Mouse (Mus musculus) heart, embryonic 14.5 days (tissue): ENCODE data around the gene Etl4. TPM values are rescaled to one million over a fixed set of nuclear protein-coding genes. Genes with fewer than 3 reads are reported as not detected.

ENCODE experiments used
- ATAC-seq: fragments of 200-750 bp; cut with Nextera tagmentation; 2 replicates; pipeline ENCODE4 v1.8.0; 2017; ENCODE audit warnings: low read depth, moderate TSS enrichment; ENCODE audit not compliant: insufficient number of reproducible peaks, insufficient read depth, low FRiP score
- H3K27ac ChIP-seq, 2 experiments: fragments of 200-500 bp in 1 of 2; fragments of 300-500 bp in 1 of 2; sonication (generic) in 1 of 2; replicated peaks in 1 of 2; 2 replicates each; pipeline ENCODE4 v1.5.1; 2012 to 2014; ENCODE audit warnings: low read depth in 2 of 2, low read length in 2 of 2, control low read depth in 1 of 2, mild to moderate bottlenecking in 1 of 2, mixed read lengths in 1 of 2; ENCODE audit not compliant: control insufficient read depth in 1 of 2, insufficient read depth in 1 of 2
- H3K27me3 ChIP-seq: fragments of 300-500 bp; sonication (generic); 2 replicates; pipeline ENCODE4 v1.6.1; 2014; ENCODE audit warnings: mild to moderate bottlenecking, low read length, control low read depth; ENCODE audit not compliant: control insufficient read depth, insufficient read depth
- H3K36me3 ChIP-seq: fragments of 300-500 bp; sonication (generic); 2 replicates; pipeline ENCODE4 v1.6.1; 2014; ENCODE audit warnings: mild to moderate bottlenecking, control low read depth, low read length, mixed read lengths; ENCODE audit not compliant: control insufficient read depth, insufficient read depth
- H3K4me1 ChIP-seq, 2 experiments: fragments of 200-500 bp in 1 of 2; fragments of 300-500 bp in 1 of 2; sonication (generic) in 1 of 2; 2 replicates each; pipeline ENCODE4 v1.6.1; 2012 to 2014; ENCODE audit warnings: low read length in 2 of 2, control low read depth in 1 of 2, mixed read lengths in 1 of 2; ENCODE audit not compliant: control insufficient read depth in 2 of 2, insufficient read depth in 2 of 2
- H3K4me2 ChIP-seq: fragments of 300-500 bp; sonication (generic); 2 replicates; pipeline ENCODE4 v1.6.1; 2014; ENCODE audit warnings: mild to moderate bottlenecking, low read length
- H3K4me3 ChIP-seq, 2 experiments: fragments of 200-500 bp in 1 of 2; fragments of 300-500 bp in 1 of 2; sonication (generic) in 1 of 2; 2 replicates each; pipeline ENCODE4 v1.5.1; 2012 to 2014; ENCODE audit warnings: low read length in 2 of 2, mild to moderate bottlenecking in 2 of 2, control low read depth in 1 of 2, low read depth in 1 of 2, moderate library complexity in 1 of 2; ENCODE audit not compliant: control insufficient read depth in 1 of 2, insufficient read depth in 1 of 2
- H3K9ac ChIP-seq: fragments of 300-500 bp; sonication (generic); 2 replicates; pipeline ENCODE4 v1.6.1; 2014; ENCODE audit warnings: mild to moderate bottlenecking, low read length
- H3K9me3 ChIP-seq: fragments of 300-500 bp; sonication (generic); 2 replicates; pipeline ENCODE4 v1.6.1; 2016; ENCODE audit warnings: low read length, control low read depth; ENCODE audit not compliant: control insufficient read depth
- WGBS: fragments of 180-500 bp; shearing (Covaris S2); extraction: QIAGEN DNeasy Blood & Tissue Kit; methylation state at CpG from one replicate; pipeline ENCODE4 v1.1.7; 2014; 5-methylcytosine and 5-hydroxymethylcytosine counted together
- microRNA-seq: library from miRNA; unstranded; fragments of <30 nt; microRNA quantifications from one replicate; pipeline ENCODE4, GENCODE M21; 2016
- polyA plus RNA-seq: library from polyadenylated mRNA; unstranded; fragments of >200 nt; fragmentation: Nextera tagmentation; extraction: Ambion mirVana; gene quantifications from 2 replicates; pipeline ENCODE4 v1.2.1, GENCODE M21; 2014

The Etl4 gene
- polyA plus RNA-seq, 1 experiment from 2014 or later = 11.3 TPM

GRCm38 (mm10) chr2:20818226-20818625, 908.6 kb downstream of the Etl4 start:
- Histone ChIP-seq H3K9ac (no peak overlapping the region), H3K4me1 (no peaks in the 10 kb centered on the region), H3K36me3 (no peaks in the 10 kb centered on the region), H3K4me3 (no peak overlapping the region), H3K27me3 (no peaks in the 10 kb centered on the region), H3K9me3 (peaks cover 3% of the 10 kb centered on the region; the same call in 1 of the 2 replicates), H3K4me2 (no peak overlapping the region), H3K27ac (no peak overlapping the region)
- 78% methylated on average over 7 of the region's 7 CpGs for WGBS
- ATAC-seq = no peak

- no peak overlapping the region for H3K4me2 ChIP-seq
- no peaks in the 10 kb centered on the region for H3K4me1 ChIP-seq
- no peaks in the 10 kb centered on the region for H3K27me3 ChIP-seq
- no peak for ATAC-seq
- no peak overlapping the region for H3K9ac ChIP-seq
- peaks cover under 1% of the 10 kb centered on the region; the same call in 1 of the 2 replicates for H3K9me3 ChIP-seq
- H3K4me3 ChIP-seq = no peak overlapping the region
- H3K27ac ChIP-seq = no peak overlapping the region
- no peaks in the 10 kb centered on the region for H3K36me3 ChIP-seq
These were observed 916.7 kb downstream of the Etl4 start for GRCm38 (mm10) chr2:20826258-20826657.

GRCm38 (mm10) chr2:20830882-20831281, 921.3 kb downstream of the Etl4 start:
- ATAC-seq = no peak
- WGBS = 78% methylated on average over 3 of the region's 3 CpGs

GRCm38 (mm10) chr2:20831608-20832406, 922.2 kb downstream of the Etl4 start:
- Histone ChIP-seq H3K4me2 (no peak overlapping the region), H3K27me3 (no peaks in the 10 kb centered on the region), H3K4me3 (no peak overlapping the region), H3K36me3 (no peaks in the 10 kb centered on the region), H3K4me1 (no peaks in the 10 kb centered on the region), H3K9me3 (no peaks in the 10 kb centered on the region), H3K27ac (no peak overlapping the region), H3K9ac (no peak overlapping the region)
- WGBS = 81% methylated on average over 3 of the region's 3 CpGs
- ATAC-seq = no peak

More at GRCm38 (mm10) chr2:20830882-20831281, 921.3 kb downstream of the Etl4 start:
- Histone ChIP-seq H3K9me3 (no peaks in the 10 kb centered on the region), H3K27ac (no peak overlapping the region), H3K36me3 (no peaks in the 10 kb centered on the region), H3K27me3 (no peaks in the 10 kb centered on the region), H3K4me3 (no peak overlapping the region), H3K4me1 (no peaks in the 10 kb centered on the region), H3K9ac (no peak overlapping the region), H3K4me2 (no peak overlapping the region)

- no peak overlapping the region for H3K9ac ChIP-seq
- no peaks in the 10 kb centered on the region for H3K9me3 ChIP-seq
- 78% methylated on average over 18 of the region's 18 CpGs for WGBS
- no peak for ATAC-seq
- H3K27ac ChIP-seq = no peak overlapping the region
- H3K4me2 ChIP-seq = no peak overlapping the region
- H3K27me3 ChIP-seq = no peaks in the 10 kb centered on the region
- peaks cover 76% of the 10 kb centered on the region for H3K36me3 ChIP-seq
- no peak overlapping the region for H3K4me3 ChIP-seq
- H3K4me1 ChIP-seq = no peaks in the 10 kb centered on the region
These were observed 939.8 kb downstream of the Etl4 start for GRCm38 (mm10) chr2:20849346-20849745.

Small RNAs within 50 kb of the gene (microRNA-seq; reads per million reads assigned to microRNA genes)
- gene Gm44457 = not detected
